Mouse (Mus musculus) intestine, embryonic 14.5 days (tissue): ENCODE measurements around the gene Lcp2. TPM values are rescaled to one million over a fixed set of nuclear protein-coding genes. Genes with fewer than 3 reads are reported as not detected.
"Not testable (repeated sequence)": the region's sequence is repeated elsewhere in the genome, so short reads cannot be mapped to it uniquely, and the experiment has no call there.

Experiments used
- ATAC-seq: fragments of 200-750 bp; cut with Nextera tagmentation; replicated peaks from 2 replicates; pipeline ENCODE4 v1.8.0; 2017; ENCODE audit warnings: low read depth, moderate number of reproducible peaks, moderate TSS enrichment, moderate library complexity; ENCODE audit not compliant: low FRiP score, low TSS enrichment
- DNase-seq: peaks from one replicate; pipeline ENCODE4 v3.0.0-alpha.2; 2018; ENCODE audit warnings: low spot score
- H3K27ac ChIP-seq: fragments of 300-500 bp; sonication (generic); 2 replicates; pipeline ENCODE4 v1.5.1; 2014; ENCODE audit warnings: low read depth, mild to moderate bottlenecking, control low read depth
- H3K27me3 ChIP-seq: fragments of 300-500 bp; sonication (generic); replicated peaks from 2 replicates; pipeline ENCODE4 v1.6.1; 2014; ENCODE audit warnings: low read length, control low read depth; ENCODE audit not compliant: control insufficient read depth, insufficient read depth
- H3K36me3 ChIP-seq: fragments of 300-500 bp; sonication (generic); 2 replicates; pipeline ENCODE4 v1.6.1; 2014; ENCODE audit warnings: low read length, control low read depth; ENCODE audit not compliant: control insufficient read depth, insufficient read depth
- H3K4me1 ChIP-seq: fragments of 300-500 bp; sonication (generic); replicated peaks from 2 replicates; pipeline ENCODE4 v1.6.1; 2014; ENCODE audit warnings: low read length, control low read depth, mixed read lengths; ENCODE audit not compliant: control insufficient read depth, insufficient read depth
- H3K4me2 ChIP-seq: fragments of 300-500 bp; sonication (generic); 2 replicates; pipeline ENCODE4 v1.6.1; 2014; ENCODE audit warnings: low read length
- H3K4me3 ChIP-seq: fragments of 300-500 bp; sonication (generic); 2 replicates; pipeline ENCODE4 v1.5.1; 2014; ENCODE audit warnings: low read depth, low read length, control low read depth, mixed read lengths
- H3K9ac ChIP-seq: fragments of 300-500 bp; sonication (generic); 2 replicates; pipeline ENCODE4 v1.6.1; 2014; ENCODE audit warnings: mild to moderate bottlenecking, low read length
- H3K9me3 ChIP-seq: fragments of 300-500 bp; sonication (generic); 2 replicates; pipeline ENCODE4 v1.6.1; 2016; ENCODE audit warnings: low read length, control low read depth; ENCODE audit not compliant: control insufficient read depth
- WGBS: fragments of 180-500 bp; shearing (Covaris S2); extraction: QIAGEN DNeasy Blood & Tissue Kit; methylation state at CpG from one replicate; pipeline ENCODE4 v1.1.7; 2014; 5-methylcytosine and 5-hydroxymethylcytosine counted together
- polyA plus RNA-seq: library from polyadenylated mRNA; unstranded; fragments of >200 nt; fragmentation: Nextera tagmentation; extraction: Ambion mirVana; gene quantifications from 2 replicates; pipeline ENCODE4 v1.2.1, GENCODE M21; 2014

Lcp2 gene
- polyA plus RNA-seq, 1 experiment from 2014 or later, result 3.6 TPM

DNA sequence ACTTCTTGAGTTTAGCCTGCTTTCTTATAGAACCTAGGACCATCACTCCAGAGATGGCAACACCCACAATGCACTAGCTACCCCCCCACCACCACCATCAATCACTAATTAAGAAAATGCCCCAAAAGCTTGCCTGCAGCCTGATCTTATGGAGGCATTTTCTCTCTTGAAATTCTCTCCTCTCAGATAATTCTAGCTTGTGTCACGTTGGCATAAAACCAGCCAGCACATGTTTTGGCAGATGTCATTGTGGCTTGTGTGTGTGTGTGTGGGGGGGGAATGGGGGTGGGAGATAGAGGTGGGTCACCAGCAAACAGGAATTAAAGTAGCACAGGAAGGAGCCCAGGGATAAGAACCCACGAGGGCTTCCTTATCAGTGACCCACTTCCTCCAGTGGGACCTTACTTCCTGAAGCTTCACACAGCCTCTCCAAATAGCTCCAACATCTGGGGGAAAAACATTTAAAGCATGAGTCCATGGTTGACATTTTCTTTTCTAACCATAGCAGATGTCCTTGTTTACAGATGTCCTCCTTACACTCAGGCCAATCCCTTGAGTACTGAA lies 69.9 kb downstream of the Lcp2 start:
- H3K27ac ChIP-seq, result no peak overlapping the region
- H3K36me3 ChIP-seq, result no peaks in the 10 kb centered on the region
- no peaks in the 10 kb centered on the region for H3K9me3 ChIP-seq
- WGBS, result 64% methylated on average over 2 of the region's 2 CpGs
- H3K4me3 ChIP-seq, result no peak overlapping the region
- no peaks in the 10 kb centered on the region; the same call in 1 of the 2 replicates for H3K4me1 ChIP-seq
- H3K9ac ChIP-seq, result no peak overlapping the region
- DNase-seq (no peak), ATAC-seq (no peak)
- H3K27me3 ChIP-seq, result no peaks in the 10 kb centered on the region
- no peak overlapping the region for H3K4me2 ChIP-seq

DNA sequence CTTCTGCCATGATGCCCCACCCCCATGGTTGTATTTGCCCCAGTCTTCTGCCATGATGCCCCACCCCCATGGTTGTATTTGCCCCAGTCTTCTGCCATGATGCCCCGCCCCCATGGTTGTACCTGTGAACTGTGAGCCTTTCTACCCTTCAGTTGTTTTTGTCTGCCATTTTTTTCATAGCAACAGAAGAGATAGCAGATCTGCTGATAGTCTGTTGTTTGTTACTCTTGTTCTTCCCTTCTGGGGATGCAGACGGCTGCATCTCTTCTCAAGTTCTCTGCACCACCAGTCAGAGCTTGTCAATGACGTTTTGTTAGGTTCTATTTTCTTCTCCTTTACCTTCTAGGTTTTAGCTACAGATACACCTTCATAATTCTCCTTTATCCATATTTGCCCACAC lies 70.9 kb downstream of the Lcp2 start:
- Histone ChIP-seq H3K27ac (no peak overlapping the region), H3K27me3 (no peaks in the 10 kb centered on the region), H3K9ac (no peak overlapping the region), H3K36me3 (no peaks in the 10 kb centered on the region), H3K4me2 (no peak overlapping the region), H3K4me1 (no peaks in the 10 kb centered on the region; the same call in 1 of the 2 replicates), H3K4me3 (no peak overlapping the region), H3K9me3 (no peaks in the 10 kb centered on the region)
- ATAC-seq (no peak), DNase-seq (no peak)
- 85% methylated on average over 3 of the region's 3 CpGs for WGBS

DNA sequence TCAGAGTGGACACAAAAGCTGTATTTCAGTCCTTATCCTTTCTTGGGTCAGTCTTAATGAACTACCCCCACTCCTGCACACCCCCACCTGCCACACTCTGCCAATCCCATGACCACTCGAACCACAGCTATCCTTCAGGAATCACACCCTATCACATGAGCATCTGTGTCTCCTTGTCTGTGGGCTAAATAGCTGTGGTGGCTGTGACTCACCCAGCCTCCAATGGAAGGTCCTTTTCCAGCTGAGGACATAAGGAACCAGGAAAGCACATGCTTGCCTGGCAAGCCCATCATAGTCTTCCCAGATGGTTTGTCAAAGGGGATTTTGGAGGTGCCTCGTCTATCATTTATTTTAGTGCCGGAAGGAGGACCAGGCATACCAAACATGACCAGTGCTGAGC lies 71.6 kb downstream of the Lcp2 start:
- H3K4me1 ChIP-seq, result no peaks in the 10 kb centered on the region; the same call in 1 of the 2 replicates
- WGBS, result 69% methylated on average over 3 of the region's 3 CpGs
- no peak overlapping the region for H3K4me3 ChIP-seq
- no peak overlapping the region for H3K4me2 ChIP-seq
- no peaks in the 10 kb centered on the region for H3K27me3 ChIP-seq
- no peak overlapping the region for H3K9ac ChIP-seq
- no peaks in the 10 kb centered on the region for H3K36me3 ChIP-seq
- no peaks in the 10 kb centered on the region for H3K9me3 ChIP-seq
- no peak for ATAC-seq
- H3K27ac ChIP-seq, result no peak overlapping the region
- DNase-seq, result no peak

DNA sequence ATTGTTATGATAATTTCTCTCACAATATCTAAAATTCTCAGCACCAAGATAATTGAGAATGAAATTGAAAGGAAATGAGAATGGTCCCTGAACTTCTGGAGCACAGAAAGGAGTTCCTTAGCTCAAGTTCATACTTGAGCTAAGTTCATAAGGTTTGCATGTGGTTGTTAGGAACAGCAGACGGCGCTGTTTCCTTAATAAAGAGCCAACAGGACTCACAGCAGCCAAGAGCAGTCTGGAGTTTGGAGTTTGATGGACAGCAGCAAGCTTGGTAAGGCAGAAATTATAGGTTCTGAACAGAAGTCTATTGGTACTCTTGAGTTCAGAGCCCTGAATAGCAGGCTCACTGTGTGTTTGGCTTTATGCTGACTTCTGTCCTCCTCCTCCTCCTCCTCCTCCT lies 76.4 kb downstream of the Lcp2 start:
- Histone ChIP-seq H3K9me3 (no peaks in the 10 kb centered on the region), H3K36me3 (no peaks in the 10 kb centered on the region), H3K4me2 (no peak overlapping the region), H3K9ac (no peak overlapping the region), H3K4me3 (no peak overlapping the region), H3K4me1 (no peaks in the 10 kb centered on the region), H3K27ac (no peak overlapping the region), H3K27me3 (no peaks in the 10 kb centered on the region)
- WGBS, result 9% methylated on average over 2 of the region's 2 CpGs
- ATAC-seq (no peak), DNase-seq (no peak)

DNA sequence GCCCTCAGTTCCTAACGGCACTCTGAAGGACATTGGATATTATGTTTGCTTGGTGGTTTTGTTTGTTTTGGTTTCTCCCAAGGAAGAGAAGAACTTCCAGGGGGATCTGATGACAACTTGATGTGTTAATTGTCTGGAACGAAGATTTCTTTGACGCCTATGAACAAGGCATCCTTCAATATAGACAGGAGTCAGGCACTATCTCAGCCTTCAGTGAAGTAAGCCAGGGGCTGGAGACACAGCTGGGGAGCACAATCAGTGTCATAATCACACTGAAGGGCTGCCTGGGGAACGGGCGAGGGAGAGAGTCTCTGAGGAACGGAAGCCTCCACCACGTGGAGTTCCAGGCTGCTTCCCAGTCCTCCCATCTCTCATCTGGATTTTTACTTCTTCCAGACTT lies 78.1 kb downstream of the Lcp2 start:
- no peak overlapping the region for H3K27ac ChIP-seq
- DNase-seq, result no peak
- H3K4me3 ChIP-seq, result no peak overlapping the region
- H3K27me3 ChIP-seq, result no peaks in the 10 kb centered on the region
- WGBS, result 44% methylated on average over 7 of the region's 7 CpGs
- H3K36me3 ChIP-seq, result no peaks in the 10 kb centered on the region
- H3K4me2 ChIP-seq, result no peak overlapping the region
- no peak overlapping the region for H3K9ac ChIP-seq
- H3K4me1 ChIP-seq, result no peaks in the 10 kb centered on the region
- ATAC-seq, result no peak
- no peaks in the 10 kb centered on the region for H3K9me3 ChIP-seq

DNA sequence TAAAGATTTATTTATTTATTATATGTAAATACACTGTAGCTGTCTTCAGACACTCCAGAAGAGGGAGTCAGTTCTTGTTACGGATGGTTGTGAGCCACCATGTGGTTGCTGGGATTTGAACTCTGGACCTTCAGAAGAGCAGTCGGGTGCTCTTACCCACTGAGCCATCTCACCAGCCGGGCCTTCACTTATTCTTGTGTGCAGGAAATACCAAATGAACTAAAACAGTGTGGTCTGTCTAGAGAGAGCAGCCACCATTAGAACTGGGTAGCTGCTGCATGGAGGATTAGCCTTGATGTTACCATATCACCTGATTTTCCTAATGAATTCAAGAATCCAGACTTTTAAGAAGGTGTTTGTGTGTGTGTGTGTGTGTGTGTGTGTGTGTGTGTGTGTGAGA lies 79.0 kb downstream of the Lcp2 start:
- H3K4me1 ChIP-seq, H3K9ac ChIP-seq, H3K36me3 ChIP-seq, H3K27me3 ChIP-seq, H3K4me2 ChIP-seq, DNase-seq, H3K27ac ChIP-seq, H3K4me3 ChIP-seq, H3K9me3 ChIP-seq, ATAC-seq: not testable (repeated sequence)
- WGBS, result 75% methylated on average over 3 of the region's 3 CpGs

DNA sequence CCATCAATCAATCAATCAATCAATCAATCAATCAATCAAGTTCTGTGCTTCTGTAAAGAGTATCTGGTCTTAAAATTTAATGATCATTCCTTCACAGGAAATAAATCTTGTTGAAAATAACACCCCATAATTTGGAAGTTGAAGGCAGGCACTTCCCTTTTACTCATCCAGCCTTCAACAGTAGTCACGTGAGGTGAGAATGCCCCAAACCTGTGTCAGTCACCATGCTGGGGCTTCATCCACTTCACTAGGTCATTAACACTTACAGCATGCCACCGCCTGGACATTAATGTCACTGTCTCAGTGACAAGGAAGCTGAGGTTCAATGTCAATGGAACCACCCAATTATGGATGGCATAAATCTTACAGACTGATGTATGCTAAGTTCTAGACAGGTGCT lies 81.7 kb downstream of the Lcp2 start:
- DNase-seq, result no peak
- Histone ChIP-seq H3K9ac (no peak overlapping the region), H3K27me3 (no peaks in the 10 kb centered on the region), H3K4me1 (no peaks in the 10 kb centered on the region), H3K4me2 (no peak overlapping the region), H3K9me3 (no peaks in the 10 kb centered on the region), H3K27ac (no peak overlapping the region), H3K4me3 (no peak overlapping the region), H3K36me3 (no peaks in the 10 kb centered on the region)
- WGBS, result 76% methylated on average over 2 of the region's 2 CpGs
- no peak for ATAC-seq

DNA sequence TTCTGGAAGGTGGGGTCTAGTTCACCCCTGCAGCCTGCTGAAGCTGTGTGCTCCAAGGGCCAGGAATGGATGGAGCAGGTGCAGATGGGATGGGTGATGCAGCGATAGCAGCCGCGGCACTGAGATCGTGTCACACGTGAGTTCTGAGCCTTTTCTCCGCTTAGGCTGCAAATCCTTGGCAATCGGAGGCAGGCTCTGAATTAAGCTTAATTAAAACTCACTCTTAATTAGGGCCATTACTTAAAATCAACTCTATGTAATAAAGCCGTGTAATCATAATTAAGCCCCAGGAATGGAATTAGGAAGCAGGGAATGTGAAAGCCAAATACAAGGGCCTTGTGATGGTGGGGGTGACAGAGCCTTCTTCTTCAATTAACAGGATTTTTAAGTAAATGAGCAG lies 92.6 kb downstream of the Lcp2 start:
- Histone ChIP-seq H3K27ac (no peak overlapping the region), H3K4me2 (no peak overlapping the region), H3K27me3 (no peaks in the 10 kb centered on the region), H3K4me1 (no peaks in the 10 kb centered on the region), H3K9ac (no peak overlapping the region), H3K36me3 (no peaks in the 10 kb centered on the region), H3K9me3 (no peaks in the 10 kb centered on the region), H3K4me3 (no peak overlapping the region)
- 90% methylated on average over 8 of the region's 8 CpGs for WGBS
- ATAC-seq (no peak), DNase-seq (no peak)
